Mouse (Mus musculus): ENCODE data around the gene Tmc1. TPM values are rescaled to one million over a fixed set of nuclear protein-coding genes. Genes with fewer than 3 reads are reported as not detected.

Gene Tmc1
- total RNA-seq (2021): under 1 TPM; 0.25 to 0.27 TPM

GRCm38 (mm10) chr19:20953874-20954273, at the start of gene Tmc1:
Gene Tmc1, minus strand, starts transcription at chr19:20954202.
- DNase-seq (ENCODE audit: low spot score in 2 of 2): no peak
- intact Hi-C loops (cut with DNase I): no loop called here

- DNase-seq (ENCODE audit: low spot score in 2 of 2): no peak
- intact Hi-C loops (cut with DNase I): no loop called here
Measured at GRCm38 (mm10) chr19:21001552-21001951, 47.5 kb upstream of the Tmc1 start.

GRCm38 (mm10) chr19:20979244-20979643, 25.2 kb upstream of the Tmc1 start:
- no peak for DNase-seq (ENCODE audit: low spot score in 2 of 2)
- intact Hi-C loops (cut with DNase I): no loop called here

- no peak for DNase-seq (ENCODE audit: low spot score in 2 of 2)
- intact Hi-C loops (cut with DNase I): no loop called here
Measured at GRCm38 (mm10) chr19:20978148-20978547, 24.1 kb upstream of the Tmc1 start.

- intact Hi-C loops (cut with DNase I): no loop called here
- no peak for DNase-seq (ENCODE audit: low spot score in 2 of 2)
Measured at GRCm38 (mm10) chr19:20971926-20972325, 17.9 kb upstream of the Tmc1 start.

- DNase-seq (ENCODE audit: low spot score in 2 of 2): no peak
- intact Hi-C loops (cut with DNase I): no loop called here
Measured at GRCm38 (mm10) chr19:20954815-20955214, 813 bp upstream of the Tmc1 start.

- no peak for DNase-seq (ENCODE audit: low spot score in 2 of 2)
- intact Hi-C loops (cut with DNase I): no loop called here
Measured at GRCm38 (mm10) chr19:20944446-20944845, 9.6 kb downstream of the Tmc1 start.

- intact Hi-C loops (cut with DNase I): no loop called here
- no peak for DNase-seq (ENCODE audit: low spot score in 2 of 2)
Measured at GRCm38 (mm10) chr19:20924282-20924681, 29.7 kb downstream of the Tmc1 start.

- no peak for DNase-seq (ENCODE audit: low spot score in 2 of 2)
- intact Hi-C loops (cut with DNase I): no loop called here
Measured at GRCm38 (mm10) chr19:20923336-20924211, 30.4 kb downstream of the Tmc1 start.

- peak in 1 of 2 experiments; percentile 9 for DNase-seq (ENCODE audit: low spot score in 2 of 2)
- intact Hi-C loops (cut with DNase I): no loop called here
Measured at GRCm38 (mm10) chr19:20918241-20918640, 35.8 kb downstream of the Tmc1 start.

- DNase-seq (ENCODE audit: low spot score in 2 of 2): no peak
- intact Hi-C loops (cut with DNase I): no loop called here
Measured at GRCm38 (mm10) chr19:20915151-20915550, 38.9 kb downstream of the Tmc1 start.

GRCm38 (mm10) chr19:20910356-20910755, 43.6 kb downstream of the Tmc1 start:
- intact Hi-C loops (cut with DNase I): no loop called here

GRCm38 (mm10) chr19:20881205-20881604, 72.8 kb downstream of the Tmc1 start:
- intact Hi-C loops (cut with DNase I): no loop called here
- no peak for DNase-seq (ENCODE audit: low spot score in 2 of 2)

More at GRCm38 (mm10) chr19:20910356-20910755, 43.6 kb downstream of the Tmc1 start:
- no peak for DNase-seq (ENCODE audit: low spot score in 2 of 2)

GRCm38 (mm10) chr19:20875881-20876280, 78.1 kb downstream of the Tmc1 start:
- DNase-seq (ENCODE audit: low spot score in 2 of 2): no peak

GRCm38 (mm10) chr19:20861779-20862178, 92.2 kb downstream of the Tmc1 start:
- DNase-seq (ENCODE audit: low spot score in 2 of 2): no peak
- intact Hi-C loops (cut with DNase I): no loop called here

More at GRCm38 (mm10) chr19:20875881-20876280, 78.1 kb downstream of the Tmc1 start:
- intact Hi-C loops (cut with DNase I): no loop called here

- intact Hi-C loops (cut with DNase I): no loop called here
- DNase-seq (ENCODE audit: low spot score in 2 of 2): no peak
Measured at GRCm38 (mm10) chr19:20860270-20860669, 93.7 kb downstream of the Tmc1 start.

GRCm38 (mm10) chr19:20857819-20858218, 96.2 kb downstream of the Tmc1 start:
- peak in 1 of 2 experiments; percentile 12 for DNase-seq (ENCODE audit: low spot score in 2 of 2)
- intact Hi-C loops (cut with DNase I): no loop called here

GRCm38 (mm10) chr19:20848906-20849305, 105.1 kb downstream of the Tmc1 start:
- DNase-seq (ENCODE audit: low spot score in 2 of 2): no peak
- intact Hi-C loops (cut with DNase I): loop anchor here (5.0 kb wide), 1 partner anchor 423 kb away; the partner anchor contains the start of gene Zfand5

- no peak for DNase-seq (ENCODE audit: low spot score in 2 of 2)
Measured at GRCm38 (mm10) chr19:20847476-20848073, 106.4 kb downstream of the Tmc1 start.

GRCm38 (mm10) chr19:20837422-20837821, 116.6 kb downstream of the Tmc1 start:
- no peak for DNase-seq (ENCODE audit: low spot score in 2 of 2)
- intact Hi-C loops (cut with DNase I): no loop called here

More at GRCm38 (mm10) chr19:20847476-20848073, 106.4 kb downstream of the Tmc1 start:
- intact Hi-C loops (cut with DNase I): loop anchor here (5.0 kb wide), 1 partner anchor 425 kb away; the partner anchor contains the start of gene Zfand5

All from left cerebral cortex, postnatal 25 days (tissue).